Mouse (Mus musculus): ENCODE measurements around the gene Lrrc3c. TPM values are rescaled to one million over a fixed set of nuclear protein-coding genes. Genes with fewer than 3 reads are reported as not detected.
"Not testable (repeated sequence)": the region's sequence is repeated elsewhere in the genome, so short reads cannot be mapped to it uniquely, and the experiment has no call there.

Gene Lrrc3c
- polyA plus RNA-seq, 1 experiment from 2014 or later, result not detected

DNA sequence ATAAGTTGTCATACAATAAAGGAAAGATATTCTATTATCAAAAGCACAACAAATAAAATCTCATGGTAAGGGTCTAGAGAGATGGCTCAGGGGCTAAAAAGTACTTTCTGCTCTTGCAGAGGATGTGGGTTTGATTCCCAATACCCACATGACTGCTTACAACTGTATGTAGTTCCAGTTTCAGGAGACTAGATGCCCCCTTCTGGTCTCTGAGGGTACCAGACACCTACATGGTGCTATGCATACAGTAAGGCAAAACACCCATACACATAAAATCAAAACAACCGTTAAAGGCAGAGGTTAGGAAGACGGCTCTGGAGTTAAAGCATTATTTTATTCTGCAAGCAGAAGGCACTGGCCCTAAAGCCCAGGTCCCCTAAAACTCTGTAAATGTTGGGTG, 5.9 kb downstream of the Lrrc3c start:
- peaks cover 8% of the 10 kb centered on the region; the same call in 1 of the 2 replicates for H3K4me1 ChIP-seq (replicated peaks)
- ATAC-seq (ENCODE audit: low FRiP score, low read depth), result no peak
- no peak overlapping the region for H3K4me2 ChIP-seq
- no peaks in the 10 kb centered on the region for H3K9me3 ChIP-seq
- no peak overlapping the region for H3K27ac ChIP-seq (replicated peaks)
- no peak overlapping the region for H3K4me3 ChIP-seq
- 85% methylated on average over 2 of the region's 2 CpGs for WGBS
- no peak overlapping the region for H3K9ac ChIP-seq
- no peaks in the 10 kb centered on the region for H3K36me3 ChIP-seq
- H3K27me3 ChIP-seq, result peaks cover 10% of the 10 kb centered on the region

DNA sequence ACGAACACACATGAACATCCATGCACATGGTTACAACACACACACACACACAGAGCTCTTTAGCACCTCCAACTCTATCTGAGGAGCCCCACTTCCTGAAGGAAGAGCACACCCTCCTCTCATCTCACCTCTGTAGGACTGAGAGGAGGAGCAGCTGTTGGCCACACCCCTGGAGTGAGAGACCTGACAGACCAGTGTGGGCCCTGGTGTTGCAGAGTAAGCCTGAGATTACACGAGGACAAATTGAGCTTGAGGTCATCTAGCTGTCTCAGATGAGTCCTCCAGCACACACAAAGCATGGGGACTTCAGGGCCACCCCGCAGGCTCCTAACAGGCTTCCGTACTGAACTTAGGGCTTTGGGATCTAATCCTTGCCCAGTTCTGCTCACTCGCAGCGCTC, 6.8 kb downstream of the Lrrc3c start:
- ATAC-seq (ENCODE audit: low FRiP score, low read depth); H3K9me3 ChIP-seq; H3K9ac ChIP-seq; H3K36me3 ChIP-seq; H3K4me3 ChIP-seq; H3K4me2 ChIP-seq; H3K27ac ChIP-seq (replicated peaks); H3K27me3 ChIP-seq; H3K4me1 ChIP-seq (replicated peaks): not testable (repeated sequence)
- 72% methylated on average over 6 of the region's 6 CpGs for WGBS

DNA sequence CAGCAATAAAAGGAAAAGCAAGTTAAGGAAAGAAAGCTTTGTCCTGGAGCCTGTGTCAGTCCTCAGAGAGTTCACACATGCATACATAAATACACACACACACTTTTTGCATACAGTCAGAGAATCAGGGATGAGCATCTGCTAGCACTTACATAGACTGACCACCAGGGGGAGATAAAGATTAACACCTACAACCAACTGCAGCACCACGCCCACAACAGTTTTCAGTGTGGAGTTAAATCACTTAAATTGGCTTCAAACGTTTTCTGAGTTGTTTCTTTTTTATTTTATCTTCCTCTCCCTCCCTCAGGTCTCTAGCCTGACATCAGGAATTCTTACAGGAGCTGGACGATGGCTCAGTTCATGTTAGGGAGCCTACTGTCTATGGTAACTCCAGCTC, 8.7 kb downstream of the Lrrc3c start:
- Histone ChIP-seq H3K36me3 (no peaks in the 10 kb centered on the region), H3K9me3 (no peaks in the 10 kb centered on the region), H3K4me1 (replicated peaks) (peaks cover 8% of the 10 kb centered on the region; the same call in 1 of the 2 replicates), H3K27me3 (peaks cover 3% of the 10 kb centered on the region; the same call in 1 of the 2 replicates), H3K9ac (no peak overlapping the region), H3K27ac (replicated peaks) (no peak overlapping the region), H3K4me2 (no peak overlapping the region), H3K4me3 (no peak overlapping the region)
- WGBS, result 12% methylated on average over 3 of the region's 3 CpGs
- ATAC-seq (ENCODE audit: low FRiP score, low read depth), result no peak

DNA sequence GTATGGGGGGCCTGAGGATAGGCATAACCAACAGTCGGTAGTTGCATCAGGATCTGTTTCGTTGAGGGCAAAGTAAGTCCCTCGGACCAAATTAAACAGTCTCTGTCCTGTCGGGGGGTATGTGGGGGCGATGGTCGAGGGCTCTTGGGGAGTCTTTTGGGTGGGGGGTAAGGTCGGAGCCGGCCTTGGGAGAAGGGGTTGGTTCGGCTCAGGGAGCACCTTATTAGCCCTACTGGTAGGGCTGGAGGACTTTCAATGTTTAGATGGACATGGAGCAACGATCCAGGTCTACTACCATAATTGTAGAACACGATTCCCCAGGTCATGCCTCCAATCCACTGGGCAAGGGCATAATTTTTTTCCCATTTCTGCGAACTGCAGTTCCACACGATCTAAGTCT, 22.7 kb downstream of the Lrrc3c start:
- H3K27ac ChIP-seq (replicated peaks), result no peak overlapping the region
- H3K27me3 ChIP-seq, result no peaks in the 10 kb centered on the region
- 96% methylated on average over 13 of the region's 13 CpGs for WGBS
- no peak for ATAC-seq (ENCODE audit: low FRiP score, low read depth)
- H3K4me1 ChIP-seq (replicated peaks), result no peaks in the 10 kb centered on the region
- H3K36me3 ChIP-seq, result no peaks in the 10 kb centered on the region
- H3K4me3 ChIP-seq, result no peak overlapping the region
- H3K9ac ChIP-seq, result no peak overlapping the region
- H3K4me2 ChIP-seq, result no peak overlapping the region
- no peaks in the 10 kb centered on the region for H3K9me3 ChIP-seq

DNA sequence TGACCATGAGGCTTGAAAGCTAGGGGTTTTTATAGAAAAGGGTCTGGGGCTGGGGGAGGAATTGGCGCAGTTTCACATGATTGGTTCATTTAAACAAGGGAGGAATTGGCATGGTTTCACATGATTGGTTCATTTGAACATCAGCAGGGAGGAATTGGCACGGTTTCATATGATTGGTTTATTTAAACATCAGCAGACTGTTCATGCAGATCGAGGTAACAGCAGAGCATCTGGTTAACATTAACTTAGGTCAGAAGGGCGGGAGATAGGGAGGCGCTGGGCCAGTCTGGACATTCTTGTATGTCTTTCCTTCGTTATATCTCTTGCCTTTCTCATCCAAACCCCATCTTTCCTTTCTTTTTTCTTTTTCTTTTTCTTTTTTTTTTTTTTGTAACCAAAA, 25.9 kb downstream of the Lrrc3c start:
- not testable (repeated sequence) for H3K4me2 ChIP-seq; ATAC-seq (ENCODE audit: low FRiP score, low read depth); H3K4me1 ChIP-seq (replicated peaks); H3K9me3 ChIP-seq; H3K27ac ChIP-seq (replicated peaks); H3K36me3 ChIP-seq; H3K4me3 ChIP-seq; H3K9ac ChIP-seq; H3K27me3 ChIP-seq
- 83% methylated on average over 6 of the region's 6 CpGs for WGBS

DNA sequence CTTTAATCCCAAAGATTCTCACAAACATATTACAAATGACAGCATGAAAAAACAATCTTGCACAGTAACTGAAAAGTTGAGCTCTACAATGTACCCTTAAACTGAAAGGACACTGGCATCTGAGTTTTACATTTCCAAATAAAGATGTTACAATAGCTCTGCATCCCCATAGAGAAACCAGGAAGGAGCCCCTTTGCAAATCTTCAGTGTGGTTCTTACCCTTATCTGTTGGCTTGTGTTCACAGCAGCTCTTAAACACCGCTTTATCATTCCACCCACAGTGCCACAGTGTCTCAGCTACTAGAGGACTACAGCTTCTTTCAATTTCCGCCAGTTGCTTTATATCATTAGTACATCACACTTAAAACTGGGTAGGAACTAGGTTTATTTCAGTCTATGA, 26.3 kb downstream of the Lrrc3c start:
- H3K9ac ChIP-seq; H3K36me3 ChIP-seq; H3K27ac ChIP-seq (replicated peaks); H3K4me1 ChIP-seq (replicated peaks); H3K9me3 ChIP-seq; ATAC-seq (ENCODE audit: low FRiP score, low read depth); H3K27me3 ChIP-seq; H3K4me3 ChIP-seq; H3K4me2 ChIP-seq: not testable (repeated sequence)
- 93% methylated on average over 2 of the region's 2 CpGs for WGBS

DNA sequence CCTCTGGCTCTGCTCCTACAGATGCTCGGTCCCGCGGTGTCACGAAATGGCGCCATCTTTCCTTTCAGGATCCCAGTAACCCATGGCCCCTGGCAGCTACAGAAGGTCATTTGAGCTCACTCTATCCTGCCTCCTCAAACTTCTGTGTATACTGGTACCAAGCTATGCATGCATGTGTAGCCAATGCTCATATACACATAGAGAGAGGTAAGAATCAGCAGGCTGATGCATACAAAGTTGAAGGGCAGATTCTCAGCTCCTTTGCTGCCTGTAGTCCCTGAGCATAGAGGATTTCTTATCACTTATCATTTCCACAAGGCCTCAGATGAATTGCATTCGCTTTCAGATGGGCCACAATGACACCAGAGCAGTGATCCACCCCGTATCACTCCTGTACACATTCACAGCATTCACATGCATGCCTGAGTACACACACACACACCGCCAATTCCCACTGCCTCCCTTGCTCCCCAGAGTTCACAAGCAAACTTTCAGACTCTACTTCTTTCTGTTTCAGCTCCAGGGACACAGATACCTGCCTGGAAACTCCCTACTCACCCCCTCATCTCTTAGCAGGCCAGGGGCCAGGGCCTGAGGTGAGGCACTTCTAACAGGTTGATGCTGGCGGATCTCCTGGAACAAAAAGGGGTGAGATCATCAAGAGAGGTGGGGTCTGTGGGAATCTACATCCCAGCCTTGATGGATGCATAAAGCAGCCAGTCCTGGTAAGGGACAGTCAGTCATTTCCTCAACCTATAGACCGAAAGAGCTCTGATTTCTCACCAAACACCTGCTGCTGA, 27.7 kb downstream of the Lrrc3c start, which contains the start of the genes Gm12355 and Gsdma3:
Gm12355 (minus strand) TSS at position 51 of the 800 bp plus-strand sequence.
Gsdma3 (plus strand) TSS at position 750 of the 800 bp plus-strand sequence.
- Histone ChIP-seq H3K4me2 (no peak within 1 kb of the TSS), H3K36me3 (no peaks in the 10 kb centered on the region), H3K4me3 (no peak within 1 kb of the TSS), H3K9me3 (no peaks in the 10 kb centered on the region), H3K9ac (no peak within 1 kb of the TSS), H3K27me3 (no peaks in the 10 kb centered on the region), H3K27ac (replicated peaks) (no peak within 1 kb of the TSS), H3K4me1 (replicated peaks) (no peaks in the 10 kb centered on the region)
- WGBS, result 92% methylated on average over 10 of the region's 10 CpGs
- no peak for ATAC-seq (ENCODE audit: low FRiP score, low read depth)

DNA sequence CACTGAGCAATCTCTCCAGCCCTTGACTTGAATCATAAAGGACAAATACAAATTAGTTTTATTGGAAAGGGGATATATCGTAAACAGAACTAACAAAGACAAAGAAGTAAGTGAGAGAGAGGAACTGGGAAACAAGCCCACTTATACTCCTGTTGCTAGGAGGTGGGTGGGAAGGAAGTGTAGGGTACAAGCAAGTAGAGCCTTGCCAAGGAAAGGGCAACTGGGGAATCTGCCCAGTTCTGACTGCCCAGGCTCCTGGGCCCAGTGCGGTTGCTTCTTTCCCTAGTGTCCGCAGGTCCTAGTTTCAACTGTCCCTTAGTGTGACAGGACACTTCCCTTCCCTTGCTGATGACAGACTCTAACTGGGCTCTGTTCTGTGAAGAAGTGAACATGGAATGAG, 30.6 kb downstream of the Lrrc3c start:
- no peaks in the 10 kb centered on the region for H3K36me3 ChIP-seq

DNA sequence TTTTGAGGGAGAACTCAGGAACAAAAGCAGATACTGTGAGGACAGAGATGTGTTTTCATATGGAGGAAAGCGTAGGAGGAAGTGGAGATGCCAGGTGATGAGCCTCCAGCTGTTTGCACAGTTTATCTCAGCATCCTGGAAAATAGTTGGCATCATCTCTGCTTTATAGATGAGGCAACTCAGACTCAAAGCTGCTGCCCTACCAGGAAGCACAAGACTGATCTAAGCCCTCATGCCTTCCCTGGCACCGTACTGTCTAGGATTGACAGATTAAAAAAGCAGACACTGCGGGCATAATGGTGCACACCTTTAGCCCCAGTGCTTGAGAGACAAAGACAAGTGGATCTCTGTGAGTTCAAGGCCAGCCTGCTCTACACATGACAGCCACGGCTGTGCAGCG, 32.6 kb downstream of the Lrrc3c start:
- Histone ChIP-seq H3K9me3 (no peaks in the 10 kb centered on the region), H3K4me2 (no peak overlapping the region), H3K27me3 (no peaks in the 10 kb centered on the region), H3K9ac (no peak overlapping the region), H3K27ac (replicated peaks) (no peak overlapping the region), H3K4me3 (no peak overlapping the region), H3K36me3 (no peaks in the 10 kb centered on the region), H3K4me1 (replicated peaks) (no peaks in the 10 kb centered on the region)
- WGBS, result 84% methylated on average over 5 of the region's 5 CpGs
- no peak for ATAC-seq (ENCODE audit: low FRiP score, low read depth)

More for the DNA sequence above, 30.6 kb downstream of the Lrrc3c start:
- H3K9me3 ChIP-seq, result no peaks in the 10 kb centered on the region
- H3K27me3 ChIP-seq, result no peaks in the 10 kb centered on the region
- no peak overlapping the region for H3K9ac ChIP-seq
- H3K27ac ChIP-seq (replicated peaks), result no peak overlapping the region
- ATAC-seq (ENCODE audit: low FRiP score, low read depth), result no peak
- H3K4me2 ChIP-seq, result no peak overlapping the region
- H3K4me3 ChIP-seq, result no peak overlapping the region
- 89% methylated on average over 3 of the region's 3 CpGs for WGBS
- no peaks in the 10 kb centered on the region for H3K4me1 ChIP-seq (replicated peaks)

DNA sequence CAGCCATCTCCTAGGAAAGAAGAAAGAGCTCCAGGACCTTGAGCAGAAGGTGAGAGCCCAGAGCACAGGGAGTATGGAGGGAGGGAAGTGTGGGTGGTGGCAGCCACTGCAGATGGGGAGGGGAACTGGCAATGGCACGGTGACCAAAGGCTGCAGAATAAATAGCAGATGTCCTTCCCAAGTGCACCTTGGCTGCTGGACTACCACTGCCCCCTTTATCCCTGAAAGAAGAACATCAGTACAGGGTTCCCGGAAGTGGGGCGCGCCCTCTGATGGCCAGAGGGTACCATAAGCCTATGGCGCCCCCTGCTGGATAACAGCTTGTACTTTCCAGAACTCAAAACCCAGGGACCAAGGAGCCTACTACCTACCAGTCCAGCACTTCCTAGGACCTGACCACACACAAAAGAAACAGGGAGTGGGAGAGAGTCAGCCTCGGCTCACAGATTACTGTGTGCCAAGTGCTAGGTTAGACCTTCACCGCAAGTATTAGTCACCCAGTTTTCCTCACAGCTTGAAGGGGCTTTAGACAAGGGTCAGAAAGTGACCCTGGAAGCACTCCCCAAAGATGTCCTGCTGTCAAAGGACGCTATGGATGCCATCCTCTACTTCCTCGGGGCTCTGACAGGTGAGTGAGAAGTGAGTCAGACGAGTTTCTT, 37.4 kb downstream of the Lrrc3c start:
- not testable (repeated sequence) for H3K27me3 ChIP-seq; H3K9ac ChIP-seq; ATAC-seq (ENCODE audit: low FRiP score, low read depth); H3K27ac ChIP-seq (replicated peaks); H3K4me2 ChIP-seq; H3K36me3 ChIP-seq; H3K4me3 ChIP-seq; H3K9me3 ChIP-seq; H3K4me1 ChIP-seq (replicated peaks)
- WGBS, result 32% methylated on average over 10 of the region's 10 CpGs

DNA sequence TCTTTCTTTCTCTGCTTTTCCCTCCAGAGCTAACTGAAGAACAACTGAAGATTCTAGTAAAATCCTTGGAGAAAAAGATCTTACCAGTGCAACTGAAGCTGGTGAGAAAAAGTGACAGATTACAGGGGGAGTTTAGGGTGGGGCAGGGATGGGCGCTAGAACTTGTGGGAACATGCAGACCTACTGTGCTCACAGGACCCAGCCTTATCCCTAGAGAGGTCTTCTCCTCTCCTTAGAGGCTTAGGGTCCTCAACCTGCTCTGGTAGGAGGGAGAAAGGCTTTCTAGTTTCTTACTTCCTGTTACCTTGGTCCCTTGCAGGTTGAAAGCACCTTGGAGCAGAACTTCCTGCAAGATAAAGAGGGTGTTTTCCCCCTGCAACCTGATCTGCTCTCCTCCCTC, 39.4 kb downstream of the Lrrc3c start:
- no peak overlapping the region for H3K4me2 ChIP-seq
- 85% methylated on average over 1 of the region's 1 CpGs for WGBS

DNA sequence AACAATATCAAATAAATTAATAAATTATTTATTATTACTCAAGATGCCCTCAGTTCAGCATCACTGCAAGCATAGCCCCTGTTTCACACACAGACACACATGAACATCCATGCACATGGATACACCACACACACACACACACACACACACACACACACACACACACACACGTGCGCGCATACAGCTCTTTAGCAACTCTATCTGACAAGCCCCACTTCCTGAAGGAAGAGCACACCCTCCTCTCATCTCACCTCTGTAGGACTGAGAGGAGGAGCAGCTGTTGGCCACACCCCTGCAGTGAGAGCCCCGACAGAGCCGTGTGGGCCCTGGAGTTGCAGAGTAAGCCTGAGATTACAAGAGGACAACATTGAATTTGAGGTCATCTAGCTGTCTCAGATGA, 42.0 kb downstream of the Lrrc3c start:
- 63% methylated on average over 5 of the region's 5 CpGs for WGBS
- Histone ChIP-seq H3K4me2 (no peak overlapping the region), H3K27me3 (no peaks in the 10 kb centered on the region), H3K9ac (no peak overlapping the region), H3K4me1 (replicated peaks) (no peaks in the 10 kb centered on the region), H3K27ac (replicated peaks) (no peak overlapping the region), H3K4me3 (no peak overlapping the region), H3K9me3 (no peaks in the 10 kb centered on the region), H3K36me3 (no peaks in the 10 kb centered on the region)
- no peak for ATAC-seq (ENCODE audit: low FRiP score, low read depth)

More for the DNA sequence above, 39.4 kb downstream of the Lrrc3c start:
- no peak for ATAC-seq (ENCODE audit: low FRiP score, low read depth)
- no peak overlapping the region for H3K4me3 ChIP-seq
- no peak overlapping the region for H3K9ac ChIP-seq
- H3K27ac ChIP-seq (replicated peaks), result no peak overlapping the region
- no peaks in the 10 kb centered on the region for H3K4me1 ChIP-seq (replicated peaks)
- H3K27me3 ChIP-seq, result no peaks in the 10 kb centered on the region
- no peaks in the 10 kb centered on the region for H3K36me3 ChIP-seq
- no peaks in the 10 kb centered on the region for H3K9me3 ChIP-seq
